Mouse (Mus musculus) neutrophil, adult 5-6 weeks (primary cell): Measurements from ENCODE around the gene Aldh3b3. TPM values are rescaled to one million over a fixed set of nuclear protein-coding genes. Genes with fewer than 3 reads are reported as not detected.

Experiments
- ATAC-seq: fragments of 151-379, 151-347 bp; 2 replicates; pipeline ENCODE4 v1.8.0; 2017; ENCODE audit warnings: mild to moderate bottlenecking, moderate TSS enrichment; ENCODE audit not compliant: insufficient number of reproducible peaks, poor library complexity, low FRiP score, severe bottlenecking; ENCODE audit errors: extremely low read depth
- total RNA-seq: library from RNA; stranded (forward); fragments of 200-1000 nt; gene quantifications from 2 replicates; pipeline ENCODE4 v1.2.3, GENCODE M21; 2017

The Aldh3b3 gene
- total RNA-seq, 1 experiment from 2014 or later: not detected

- ATAC-seq: no peak
Observed at GRCm38 (mm10) chr19:3996747-3997146, 38.3 kb downstream of the Aldh3b3 start.

GRCm38 (mm10) chr19:3997231-3997630 is 38.8 kb downstream of the Aldh3b3 start:
- ATAC-seq: no peak

GRCm38 (mm10) chr19:3998335-3998734 is 39.9 kb downstream of the Aldh3b3 start:
- ATAC-seq: no peak

- ATAC-seq: no peak
Observed at GRCm38 (mm10) chr19:3999121-3999730, 40.8 kb downstream of the Aldh3b3 start.

- peak; percentile 89 for ATAC-seq
Observed at GRCm38 (mm10) chr19:4000119-4000900, 41.9 kb downstream of the Aldh3b3 start, which contains the start of the genes Nudt8 and Gm49405. Nudt8 (plus strand) TSS chr19:4000580. Gm49405 (plus strand) TSS chr19:4000626.

GRCm38 (mm10) chr19:4000949-4001525 is 42.6 kb downstream of the Aldh3b3 start:
- no peak for ATAC-seq

- no peak for ATAC-seq
Observed at GRCm38 (mm10) chr19:4001752-4002151, 43.3 kb downstream of the Aldh3b3 start.

- no peak for ATAC-seq
Observed at GRCm38 (mm10) chr19:4003112-4003511, 44.7 kb downstream of the Aldh3b3 start, which contains the start of gene Doc2g. Doc2g (plus strand) TSS chr19:4003313.

- ATAC-seq: no peak
Observed at GRCm38 (mm10) chr19:4003641-4004040, 45.2 kb downstream of the Aldh3b3 start.

GRCm38 (mm10) chr19:4004331-4004730 is 45.9 kb downstream of the Aldh3b3 start:
- no peak for ATAC-seq

GRCm38 (mm10) chr19:4005091-4005490 is 46.6 kb downstream of the Aldh3b3 start:
- no peak for ATAC-seq

- no peak for ATAC-seq
Observed at GRCm38 (mm10) chr19:4005971-4006370, 47.5 kb downstream of the Aldh3b3 start.

- no peak for ATAC-seq
Observed at GRCm38 (mm10) chr19:4011086-4011485, 52.6 kb downstream of the Aldh3b3 start.

GRCm38 (mm10) chr19:4012432-4013022 is 54.1 kb downstream of the Aldh3b3 start, which contains the start of gene Ndufv1:
Ndufv1 (minus strand) TSS chr19:4012806.
- ATAC-seq: peak; percentile 98

GRCm38 (mm10) chr19:4013066-4013465 is 54.6 kb downstream of the Aldh3b3 start:
- ATAC-seq: no peak

- ATAC-seq: no peak
Observed at GRCm38 (mm10) chr19:4014802-4015201, 56.4 kb downstream of the Aldh3b3 start.

- no peak for ATAC-seq
Observed at GRCm38 (mm10) chr19:4015635-4016034, 57.2 kb downstream of the Aldh3b3 start.

- ATAC-seq: no peak
Observed at GRCm38 (mm10) chr19:4017921-4018587, 59.6 kb downstream of the Aldh3b3 start.
